25 mouse cellular contexts compared by ENCODE assay signal in the genomic region with DNA sequence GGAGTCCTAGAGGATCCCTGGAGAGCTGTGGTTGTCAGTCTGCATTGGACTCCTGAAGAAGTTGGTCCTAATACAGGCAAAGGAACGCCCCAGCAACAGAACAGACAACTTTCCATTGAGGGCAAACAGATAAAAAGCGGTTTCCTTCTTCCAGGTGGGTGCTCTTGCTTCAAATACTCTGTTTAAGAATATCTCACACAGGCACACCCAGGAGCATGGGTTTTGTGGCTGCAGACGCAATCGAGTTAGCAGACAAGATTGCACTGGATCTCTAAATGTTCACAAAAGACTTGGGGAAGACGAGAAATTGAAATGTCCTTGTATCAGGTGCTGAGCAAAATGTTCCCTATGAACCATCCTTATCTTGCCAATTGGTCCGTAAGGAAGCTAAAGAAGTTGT. TPM values are rescaled to one million over a fixed set of nuclear protein-coding genes. Genes with fewer than 3 reads are reported as not detected.
"Had no signal": no experiment of that assay in that cellular context is flagged by ENCODE, and none has a peak within 500 bp of the region (broad histone marks: within the 10 kb centered on the region; RNA-seq: fewer than 3 reads in every experiment).

No protein-coding gene starts in this region.

- H3K27me3 ChIP-seq: limb, embryonic 13.5 days; lung, embryonic 15.5 days; midbrain, embryonic 13.5 days; midbrain, embryonic 15.5 days had no signal

- H3K9ac ChIP-seq: limb, embryonic 12.5 days; limb, embryonic 13.5 days; limb, embryonic 15.5 days; liver, embryonic 12.5 days; liver, embryonic 13.5 days; liver, embryonic 14.5 days; liver, embryonic 15.5 days; liver, postnatal 0 days; lung, embryonic 14.5 days; lung, embryonic 15.5 days; midbrain, embryonic 12.5 days; midbrain, embryonic 13.5 days; midbrain, embryonic 15.5 days had no signal

- H3K27ac ChIP-seq: left cerebral cortex, adult 2 months; limb, embryonic 12.5 days; limb, embryonic 13.5 days; limb, embryonic 15.5 days; liver, embryonic 12.5 days; liver, embryonic 13.5 days; liver, embryonic 14.5 days; liver, embryonic 15.5 days; lung, embryonic 15.5 days; macrophage; midbrain, embryonic 10.5 days; midbrain, embryonic 12.5 days; midbrain, embryonic 13.5 days; midbrain, embryonic 15.5 days had no signal

- DNase-seq: left cerebral cortex, postnatal 4 days; liver; liver, embryonic 13.5 days; liver, postnatal 0 days; lung, adult 18-20 months; lung, adult 2 months; lung, postnatal 14 days; lung, postnatal 4 days had no signal

- H3K36me3 ChIP-seq: limb, embryonic 12.5 days; limb, embryonic 13.5 days; limb, embryonic 15.5 days; liver, embryonic 12.5 days; liver, embryonic 13.5 days; liver, embryonic 15.5 days; lung, embryonic 15.5 days; midbrain, embryonic 10.5 days; midbrain, embryonic 12.5 days; midbrain, embryonic 13.5 days; midbrain, embryonic 15.5 days had no signal

- H3K4me3 ChIP-seq: left cerebral cortex, adult 2 months; limb, embryonic 12.5 days; limb, embryonic 13.5 days; limb, embryonic 15.5 days; liver, embryonic 12.5 days; liver, embryonic 13.5 days; liver, embryonic 15.5 days; lung, embryonic 15.5 days; megakaryocyte, embryonic 14.5 days; midbrain, embryonic 10.5 days; midbrain, embryonic 12.5 days; midbrain, embryonic 13.5 days; midbrain, embryonic 15.5 days; myocyte had no signal

- H3K9me3 ChIP-seq: limb, embryonic 12.5 days; limb, embryonic 13.5 days; limb, embryonic 15.5 days; liver, embryonic 12.5 days; liver, embryonic 13.5 days; liver, embryonic 15.5 days; lung, embryonic 15.5 days; megakaryocyte, embryonic 14.5 days; midbrain, embryonic 10.5 days; midbrain, embryonic 12.5 days; midbrain, embryonic 13.5 days; midbrain, embryonic 15.5 days had no signal

- H3K4me1 ChIP-seq: liver, embryonic 15.5 days had no signal

RNA-seq across cellular contexts. Expression of a gene that starts 5.8 kb away (rescaled TPM):
- total RNA-seq: monocyte, adult 5-6 weeks had no signal
